Mouse (Mus musculus): ENCODE data around the gene Txndc2. TPM values are rescaled to one million over a fixed set of nuclear protein-coding genes. Genes with fewer than 3 reads are reported as not detected.

Txndc2 gene
- not detected for polyA plus RNA-seq (2014; fragmentation: Illumina TruSeq; extraction: RNeasy Lipid Tissue Mini Kit (QIAGEN cat#74804); ENCODE audit: low replicate concordance)

GRCm38 (mm10) chr17:65641734-65642218, at the start of gene Txndc2:
Gene Txndc2 (minus strand): TSS chr17:65642168.

GRCm38 (mm10) chr17:65613463-65614412, 28.2 kb downstream of the Txndc2 start, which contains the start of gene Vapa:
Gene Vapa (minus strand): TSS chr17:65613555.

Other genes with a start within 250 kb of the Txndc2 start
- gene Tmem232, start 101.4 kb downstream of the Txndc2 start, polyA plus RNA-seq (2014; fragmentation: Illumina TruSeq; extraction: RNeasy Lipid Tissue Mini Kit (QIAGEN cat#74804); ENCODE audit: low replicate concordance) = not detected
- gene Vapa, start 28.6 kb downstream of the Txndc2 start, polyA plus RNA-seq (2014; fragmentation: Illumina TruSeq; extraction: RNeasy Lipid Tissue Mini Kit (QIAGEN cat#74804); ENCODE audit: low replicate concordance) = 465 TPM
- gene Rab31, start 130.6 kb upstream of the Txndc2 start, polyA plus RNA-seq (2014; fragmentation: Illumina TruSeq; extraction: RNeasy Lipid Tissue Mini Kit (QIAGEN cat#74804); ENCODE audit: low replicate concordance) = 8.2 TPM
- gene Ppp4r1, start 140.4 kb upstream of the Txndc2 start, polyA plus RNA-seq (2014; fragmentation: Illumina TruSeq; extraction: RNeasy Lipid Tissue Mini Kit (QIAGEN cat#74804); ENCODE audit: low replicate concordance) = 47.4 TPM
- gene Ralbp1, start 243.6 kb upstream of the Txndc2 start, polyA plus RNA-seq (2014; fragmentation: Illumina TruSeq; extraction: RNeasy Lipid Tissue Mini Kit (QIAGEN cat#74804); ENCODE audit: low replicate concordance) = 40.3 TPM

Data from small intestine, adult 10 weeks (tissue).